Mouse (Mus musculus): ENCODE data around the gene Olfr331. TPM values are rescaled to one million over a fixed set of nuclear protein-coding genes. Genes with fewer than 3 reads are reported as not detected.

The Olfr331 gene
- total RNA-seq (2023) = not detected

GRCm38 (mm10) chr11:58502472-58502871 is at the start of gene Olfr331:
TSS of gene Olfr331 (minus strand) at chr11:58502572.

GRCm38 (mm10) chr11:58546322-58546721 is 44.0 kb upstream of the Olfr331 start, which contains the start of gene Olfr329-ps:
TSS of gene Olfr329-ps (minus strand) at chr11:58546422.

DNA sequence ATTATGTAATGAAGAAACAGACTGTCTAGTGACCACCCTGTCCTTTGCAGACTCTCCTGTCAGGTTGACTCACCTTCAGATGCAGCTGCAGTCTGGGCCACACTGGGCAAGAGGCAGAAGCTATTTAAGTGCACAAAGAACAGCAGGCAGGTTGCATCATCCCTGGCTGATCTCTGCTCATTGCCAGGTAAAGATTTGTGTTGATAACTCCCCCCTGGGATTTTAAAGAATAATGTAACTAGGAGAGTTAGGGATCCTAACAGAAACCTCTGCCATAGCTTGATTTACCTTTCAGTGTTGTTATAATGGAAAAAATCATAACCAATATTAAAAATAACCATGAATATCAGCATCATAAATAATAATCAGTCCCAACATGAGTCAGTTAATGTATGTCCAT is 32.4 kb upstream of the Olfr331 start, which contains the start of gene Olfr330:
TSS of gene Olfr330 (minus strand) at position 101 of the 400 bp plus-strand sequence.

DNA sequence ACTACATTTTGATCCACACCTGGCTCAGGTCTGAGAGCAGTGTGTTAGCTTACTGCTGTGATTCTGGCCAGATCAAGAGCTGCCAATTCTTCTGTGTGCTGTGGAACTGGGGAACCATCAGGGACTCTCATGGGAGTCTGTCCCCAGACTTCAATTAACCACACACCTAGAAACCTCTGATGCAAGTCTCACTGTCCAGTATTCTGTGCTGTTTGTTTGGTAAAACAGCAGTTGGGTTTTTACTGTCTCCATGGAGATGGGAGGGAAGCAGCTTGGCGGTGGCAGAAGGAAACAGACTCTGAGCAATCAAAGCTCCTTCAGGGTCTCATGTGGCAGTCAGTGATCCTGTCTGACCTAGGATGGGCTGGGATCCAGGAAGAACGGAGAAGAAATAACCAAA is 9.9 kb downstream of the Olfr331 start, which contains the start of gene Olfr332:
TSS of gene Olfr332 (minus strand) at position 101 of the 400 bp plus-strand sequence.

DNA sequence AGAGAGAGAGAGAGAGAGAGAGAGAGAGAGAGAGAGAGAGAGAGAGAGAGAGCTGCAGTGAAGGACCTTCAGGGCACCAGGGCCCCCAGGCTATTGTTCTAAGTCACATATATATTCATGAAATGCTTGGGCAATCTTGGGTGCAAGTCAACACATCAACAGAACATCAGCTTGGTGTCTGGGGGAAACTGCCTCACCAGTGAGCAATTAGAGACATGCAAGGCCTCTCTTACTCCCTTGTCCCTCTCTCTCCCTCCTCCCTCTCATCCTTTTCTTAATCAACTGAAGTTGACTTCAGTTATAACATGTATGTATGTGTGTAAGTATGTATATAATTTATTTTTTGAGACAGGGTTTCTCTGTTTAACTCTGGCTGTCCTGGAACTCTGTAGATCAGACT is 40.2 kb downstream of the Olfr331 start, which contains the start of gene Olfr30:
TSS of gene Olfr30 (minus strand) at position 101 of the 400 bp plus-strand sequence.

DNA sequence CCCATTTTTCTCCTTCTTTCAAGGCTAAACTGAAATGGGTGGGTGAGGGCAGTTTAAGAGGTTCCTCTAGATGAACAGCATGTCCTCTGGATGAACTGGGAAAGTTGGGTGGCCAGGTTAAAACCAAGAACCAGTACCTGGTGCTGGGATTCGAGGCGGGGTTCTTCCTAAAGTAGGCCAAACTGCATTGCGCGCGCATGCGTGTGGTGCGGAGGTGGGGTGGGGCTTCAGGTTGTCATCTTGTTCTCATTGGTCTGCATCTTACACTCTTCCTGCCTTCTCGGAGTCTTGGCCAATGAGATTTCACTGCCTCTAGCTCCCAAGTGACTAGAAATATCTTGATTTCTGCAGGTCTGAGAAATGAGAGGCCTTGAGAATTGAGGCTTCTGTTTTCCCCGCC is 49.6 kb downstream of the Olfr331 start, which contains the start of gene Lypd9:
TSS of gene Lypd9 (minus strand) at position 165 of the 400 bp plus-strand sequence.

Other genes starting within 250 kb of the Olfr331 start
- gene 4930438A08Rik, start 227.8 kb downstream of the Olfr331 start, total RNA-seq (2023) = not detected
- 10 to 100 TPM; 30.4 to 32.7 TPM for gene Zfp692, start 195.5 kb downstream of the Olfr331 start, total RNA-seq (2023)
- 10 to 100 TPM; 37.8 to 39.5 TPM for gene Zfp672, start 172.2 kb downstream of the Olfr331 start, total RNA-seq (2023)
- 10 to 100 TPM; 29.4 to 38.2 TPM for gene Sh3bp5l, start 171.8 kb downstream of the Olfr331 start, total RNA-seq (2023)
- gene Lypd8, start 123.5 kb downstream of the Olfr331 start, total RNA-seq (2023) = not detected
- not detected for gene 1810065E05Rik, start 81.5 kb downstream of the Olfr331 start, total RNA-seq (2023)
- gene Gm12253, start 70.0 kb downstream of the Olfr331 start, total RNA-seq (2023) = not detected
- gene Lypd9, start 49.6 kb downstream of the Olfr331 start, total RNA-seq (2023) = not detected
- gene Olfr30, start 40.3 kb downstream of the Olfr331 start, total RNA-seq (2023) = not detected
- gene Olfr332, start 10.0 kb downstream of the Olfr331 start, total RNA-seq (2023) = not detected
- gene Olfr330, start 32.3 kb upstream of the Olfr331 start, total RNA-seq (2023) = not detected
- gene Olfr329-ps, start 43.9 kb upstream of the Olfr331 start, total RNA-seq (2023) = not detected
- under 1 TPM; 0.20 to 0.53 TPM for gene Olfr328, start 53.1 kb upstream of the Olfr331 start, total RNA-seq (2023)
- not detected for gene Olfr224, start 68.0 kb upstream of the Olfr331 start, total RNA-seq (2023)
- not detected for gene Olfr325, start 75.2 kb upstream of the Olfr331 start, total RNA-seq (2023)
- not detected for gene Olfr324, start 92.5 kb upstream of the Olfr331 start, total RNA-seq (2023)
- gene 2210407C18Rik, start 113.5 kb upstream of the Olfr331 start, total RNA-seq (2023) = not detected
- not detected for gene Olfr323, start 127.9 kb upstream of the Olfr331 start, total RNA-seq (2023)
- under 1 TPM; 0.32 to 0.33 TPM for gene Trim58, start 137.9 kb upstream of the Olfr331 start, total RNA-seq (2023)
- not detected for gene Olfr322, start 156.2 kb upstream of the Olfr331 start, total RNA-seq (2023)
- gene Olfr320, start 178.5 kb upstream of the Olfr331 start, total RNA-seq (2023) = not detected
- not detected for gene Olfr319, start 196.6 kb upstream of the Olfr331 start, total RNA-seq (2023)
- gene Olfr318, start 221.4 kb upstream of the Olfr331 start, total RNA-seq (2023) = under 1 TPM; 0.50 to 0.64 TPM
- gene Olfr317, start 236.6 kb upstream of the Olfr331 start, total RNA-seq (2023) = not detected

All from T-cell, adult 66 days (primary cell).